Mouse (Mus musculus) lung, adult 2 months (tissue): ENCODE measurements around the gene Tmem107. TPM values are rescaled to one million over a fixed set of nuclear protein-coding genes. Genes with fewer than 3 reads are reported as not detected.

ENCODE experiments used
- DNase-seq: peaks from one replicate; pipeline ENCODE4 v3.0.0; 2022
- H3K4me1 ChIP-seq: fragments of 200-500 bp; 2 replicates; pipeline ENCODE4 v1.6.1; 2011; ENCODE audit warnings: low read length; ENCODE audit not compliant: control insufficient read depth, insufficient read depth
- H3K4me3 ChIP-seq: fragments of 200-500 bp; replicated peaks from 2 replicates; pipeline ENCODE3; 2011; ENCODE audit warnings: low read depth, mild to moderate bottlenecking, control low read depth, low read length; ENCODE audit errors: extremely low read depth
- CTCF ChIP-seq: fragments of 200-500 bp; IDR thresholded peaks from 2 replicates; pipeline ENCODE4 v1.5.1; 2011; ENCODE audit warnings: mild to moderate bottlenecking, low read length, control low read depth; ENCODE audit not compliant: insufficient read depth
- POLR2A ChIP-seq: fragments of 200-500 bp; IDR thresholded peaks from 2 replicates; pipeline ENCODE4 v1.6.1; 2011; ENCODE audit warnings: low read depth, mild to moderate bottlenecking, control low read depth, low read length, borderline replicate concordance; ENCODE audit errors: extremely low read depth
- WGBS: fragments of 180-500 bp; shearing (Covaris S2); methylation state at CpG from one replicate; pipeline ENCODE4 v1.1.7; 2018; 5-methylcytosine and 5-hydroxymethylcytosine counted together
- polyA plus RNA-seq: library from polyadenylated mRNA; depleted of rRNA; stranded (reverse); fragments of >200 nt; gene quantifications from 2 replicates; pipeline ENCODE4 v1.2.3, GENCODE M21; 2012

Gene Tmem107
- polyA plus RNA-seq, 1 experiment = 69.8 TPM

- Histone ChIP-seq H3K4me3 (no peak overlapping the region), H3K4me1 (peaks cover 4% of the 10 kb centered on the region; the same call in 1 of the 2 replicates)
- TF ChIP-seq CTCF = no peak
- no peak for TF ChIP-seq POLR2A
- no peak for DNase-seq
- WGBS = 86% methylated on average over 11 of the region's 11 CpGs
Observed at GRCm38 (mm10) chr11:69107676-69108075, 37.1 kb downstream of the Tmem107 start.

- no peak overlapping the region for H3K4me3 ChIP-seq
- WGBS = 87% methylated on average over 9 of the region's 9 CpGs
- DNase-seq = no peak
- TF ChIP-seq CTCF = no peak
- TF ChIP-seq POLR2A = no peak
- peaks cover 4% of the 10 kb centered on the region; the same call in 1 of the 2 replicates for H3K4me1 ChIP-seq
Observed at GRCm38 (mm10) chr11:69108223-69108622, 37.6 kb downstream of the Tmem107 start.

- WGBS = 81% methylated on average over 13 of the region's 13 CpGs
Observed at GRCm38 (mm10) chr11:69109032-69109900, 38.7 kb downstream of the Tmem107 start.

GRCm38 (mm10) chr11:69110319-69111046, 39.9 kb downstream of the Tmem107 start:
- H3K4me3 ChIP-seq = peak overlapping the region; percentile 51
- TF ChIP-seq CTCF (no peak), POLR2A (peak; percentile 45; the same call in 1 of the 2 replicates)
- DNase-seq = peak; percentile 92
- 2% methylated on average over 30 of the region's 30 CpGs for WGBS
- peaks cover 4% of the 10 kb centered on the region; the same call in 1 of the 2 replicates for H3K4me1 ChIP-seq

More at GRCm38 (mm10) chr11:69109032-69109900, 38.7 kb downstream of the Tmem107 start:
- TF ChIP-seq CTCF = no peak
- TF ChIP-seq POLR2A = peak; percentile 33; the same call in 1 of the 2 replicates
- Histone ChIP-seq H3K4me3 (no peak overlapping the region), H3K4me1 (peaks cover 4% of the 10 kb centered on the region; the same call in 1 of the 2 replicates)
- no peak for DNase-seq

GRCm38 (mm10) chr11:69111051-69111810, 40.6 kb downstream of the Tmem107 start:
- peak overlapping the region; percentile 44 for H3K4me3 ChIP-seq
- 10% methylated on average over 21 of the region's 21 CpGs for WGBS
- TF ChIP-seq CTCF (no peak), POLR2A (no peak)
- DNase-seq = no peak
- peaks cover 4% of the 10 kb centered on the region; the same call in 1 of the 2 replicates for H3K4me1 ChIP-seq

GRCm38 (mm10) chr11:69111865-69112264, 41.3 kb downstream of the Tmem107 start:
- Histone ChIP-seq H3K4me1 (peaks cover 4% of the 10 kb centered on the region; the same call in 1 of the 2 replicates), H3K4me3 (no peak overlapping the region)
- DNase-seq = no peak
- 53% methylated on average over 4 of the region's 4 CpGs for WGBS
- no peak for TF ChIP-seq POLR2A
- no peak for TF ChIP-seq CTCF

GRCm38 (mm10) chr11:69114018-69114417, 43.4 kb downstream of the Tmem107 start:
- 60% methylated on average over 3 of the region's 3 CpGs for WGBS
- Histone ChIP-seq H3K4me1 (peaks cover 4% of the 10 kb centered on the region; the same call in 1 of the 2 replicates), H3K4me3 (no peak overlapping the region)
- no peak for TF ChIP-seq CTCF
- TF ChIP-seq POLR2A = no peak
- DNase-seq = no peak

- DNase-seq = no peak
- WGBS = 71% methylated on average over 3 of the region's 3 CpGs
- TF ChIP-seq POLR2A = no peak
- no peak for TF ChIP-seq CTCF
- Histone ChIP-seq H3K4me3 (no peak overlapping the region), H3K4me1 (peaks cover 4% of the 10 kb centered on the region; the same call in 1 of the 2 replicates)
Observed at GRCm38 (mm10) chr11:69114621-69115020, 44.0 kb downstream of the Tmem107 start.

- TF ChIP-seq POLR2A (no peak), CTCF (no peak)
- DNase-seq = no peak
- WGBS = 53% methylated on average over 5 of the region's 5 CpGs
- Histone ChIP-seq H3K4me1 (no peaks in the 10 kb centered on the region), H3K4me3 (no peak overlapping the region)
Observed at GRCm38 (mm10) chr11:69116843-69117242, 46.2 kb downstream of the Tmem107 start.
